Mouse (Mus musculus): Measurements from ENCODE around the gene Platr17. TPM values are rescaled to one million over a fixed set of nuclear protein-coding genes. Genes with fewer than 3 reads are reported as not detected.

Platr17 gene
- polyA plus RNA-seq, 1 experiment from 2014 or later: 0.59 TPM

- no peak for ATAC-seq (ENCODE audit: low FRiP score)
Measured at GRCm38 (mm10) chr17:33953310-33953709, 48.4 kb downstream of the Platr17 start.

GRCm38 (mm10) chr17:33953961-33954565 lies 49.1 kb downstream of the Platr17 start:
- H3K9ac ChIP-seq: peak overlapping the region; percentile 90
- H3K4me3 ChIP-seq (replicated peaks; ENCODE audit: low read length): peak overlapping the region; percentile 83
- peaks cover 39% of the 10 kb centered on the region for H3K4me1 ChIP-seq (replicated peaks; ENCODE audit: control insufficient read depth, insufficient read depth, low read length)
- no peaks in the 10 kb centered on the region for H3K9me3 ChIP-seq (ENCODE audit: control insufficient read depth, low read length)
- no peak for DNase-seq (ENCODE audit: low spot score)
- ATAC-seq (ENCODE audit: low FRiP score): no peak
- H3K4me2 ChIP-seq (replicated peaks): peak overlapping the region; percentile 72
- H3K27ac ChIP-seq: no peak overlapping the region
- no peaks in the 10 kb centered on the region for H3K27me3 ChIP-seq (ENCODE audit: control insufficient read depth, insufficient read depth, low read length)
- WGBS: 39% methylated on average over 5 of the region's 5 CpGs
- H3K36me3 ChIP-seq (replicated peaks; ENCODE audit: control insufficient read depth, insufficient read depth): peaks cover 47% of the 10 kb centered on the region

More at GRCm38 (mm10) chr17:33953310-33953709, 48.4 kb downstream of the Platr17 start:
- Histone ChIP-seq H3K27me3 (ENCODE audit: control insufficient read depth, insufficient read depth, low read length) (no peaks in the 10 kb centered on the region), H3K4me1 (replicated peaks; ENCODE audit: control insufficient read depth, insufficient read depth, low read length) (peaks cover 39% of the 10 kb centered on the region), H3K4me2 (replicated peaks) (peak overlapping the region; percentile 5; the same call in 1 of the 2 replicates), H3K4me3 (replicated peaks; ENCODE audit: low read length) (no peak overlapping the region), H3K9ac (0 out of 2 replicates have a peak overlapping the region, but pooled peaks have one; percentile 90), H3K27ac (no peak overlapping the region), H3K9me3 (ENCODE audit: control insufficient read depth, low read length) (no peaks in the 10 kb centered on the region), H3K36me3 (replicated peaks; ENCODE audit: control insufficient read depth, insufficient read depth) (peaks cover 46% of the 10 kb centered on the region)
- DNase-seq (ENCODE audit: low spot score): no peak
- WGBS: 80% methylated on average over 3 of the region's 3 CpGs

GRCm38 (mm10) chr17:33954646-33955554 lies 50.0 kb downstream of the Platr17 start:
- Histone ChIP-seq H3K9me3 (ENCODE audit: control insufficient read depth, low read length) (no peaks in the 10 kb centered on the region), H3K4me2 (replicated peaks) (peak overlapping the region; percentile 72), H3K9ac (peak overlapping the region; percentile 90), H3K4me1 (replicated peaks; ENCODE audit: control insufficient read depth, insufficient read depth, low read length) (peaks cover 34% of the 10 kb centered on the region), H3K27ac (peak overlapping the region; percentile 85), H3K27me3 (ENCODE audit: control insufficient read depth, insufficient read depth, low read length) (no peaks in the 10 kb centered on the region), H3K36me3 (replicated peaks; ENCODE audit: control insufficient read depth, insufficient read depth) (peaks cover 48% of the 10 kb centered on the region), H3K4me3 (replicated peaks; ENCODE audit: low read length) (peak overlapping the region; percentile 83)
- DNase-seq (ENCODE audit: low spot score): no peak
- under 1% methylated on average over 33 of the region's 33 CpGs for WGBS
- ATAC-seq (ENCODE audit: low FRiP score): no peak; the same call in 1 of the 2 replicates

GRCm38 (mm10) chr17:33955555-33956214 lies 50.8 kb downstream of the Platr17 start, which contains the start of the genes Vps52 and Rps18:
Gene Vps52, plus strand, starts transcription at chr17:33955812.
Gene Rps18, minus strand, starts transcription at chr17:33956001.
- DNase-seq (ENCODE audit: low spot score): peak; percentile 99
- Histone ChIP-seq H3K27me3 (ENCODE audit: control insufficient read depth, insufficient read depth, low read length) (no peaks in the 10 kb centered on the region), H3K27ac (peak within 1 kb of the TSS; percentile 90), H3K36me3 (replicated peaks; ENCODE audit: control insufficient read depth, insufficient read depth) (peaks cover 52% of the 10 kb centered on the region), H3K9ac (peak within 1 kb of the TSS; percentile 90), H3K4me3 (replicated peaks; ENCODE audit: low read length) (peak within 1 kb of the TSS; percentile 83), H3K4me2 (replicated peaks) (peak within 1 kb of the TSS; percentile 75), H3K9me3 (ENCODE audit: control insufficient read depth, low read length) (no peaks in the 10 kb centered on the region), H3K4me1 (replicated peaks; ENCODE audit: control insufficient read depth, insufficient read depth, low read length) (peaks cover 26% of the 10 kb centered on the region)
- peak; percentile 89 for ATAC-seq (ENCODE audit: low FRiP score)
- WGBS: under 1% methylated on average over 50 of the region's 50 CpGs

Small RNAs within 50 kb of the gene (microRNA-seq; reads per million reads assigned to microRNA genes)
- not detected for gene Gm27740

Other genes starting within 250 kb of the Platr17 start
- gene Hnrnpm, start 218.3 kb upstream of the Platr17 start, polyA plus RNA-seq (2014; fragmentation: Nextera tagmentation; extraction: Ambion mirVana): 161 and 173 TPM in 2 replicates
- 69.0 and 72.1 TPM in 2 replicates for gene March2, start 186.5 kb upstream of the Platr17 start, polyA plus RNA-seq (2014; fragmentation: Nextera tagmentation; extraction: Ambion mirVana)
- 370 and 430 TPM in 2 replicates for gene Rab11b, start 144.6 kb upstream of the Platr17 start, polyA plus RNA-seq (2014; fragmentation: Nextera tagmentation; extraction: Ambion mirVana)
- 19.1 and 25.1 TPM in 2 replicates for gene Angptl4, start 123.3 kb upstream of the Platr17 start, polyA plus RNA-seq (2014; fragmentation: Nextera tagmentation; extraction: Ambion mirVana)
- gene Kank3, start 94.6 kb upstream of the Platr17 start, polyA plus RNA-seq (2014; fragmentation: Nextera tagmentation; extraction: Ambion mirVana): 44.7 and 47.7 TPM in 2 replicates
- gene Rps28, start 80.6 kb upstream of the Platr17 start, polyA plus RNA-seq (2014; fragmentation: Nextera tagmentation; extraction: Ambion mirVana): 580 and 749 TPM in 2 replicates
- 487 and 568 TPM in 2 replicates for gene Ndufa7, start 80.6 kb upstream of the Platr17 start, polyA plus RNA-seq (2014; fragmentation: Nextera tagmentation; extraction: Ambion mirVana)
- 57.5 and 59.6 TPM in 2 replicates for gene Cd320, start 62.0 kb upstream of the Platr17 start, polyA plus RNA-seq (2014; fragmentation: Nextera tagmentation; extraction: Ambion mirVana)
- gene Gm7029, start 31.3 kb upstream of the Platr17 start, polyA plus RNA-seq (2014; fragmentation: Nextera tagmentation; extraction: Ambion mirVana): not detected in 2 replicates
- gene Kifc1, start 14.5 kb upstream of the Platr17 start, polyA plus RNA-seq (2014; fragmentation: Nextera tagmentation; extraction: Ambion mirVana): 1.7 and 1.8 TPM in 2 replicates
- 39.2 and 43.2 TPM in 2 replicates for gene Daxx, start 4.3 kb downstream of the Platr17 start, polyA plus RNA-seq (2014; fragmentation: Nextera tagmentation; extraction: Ambion mirVana)
- 24.9 and 29.6 TPM in 2 replicates for gene Tapbp, start 10.8 kb downstream of the Platr17 start, polyA plus RNA-seq (2014; fragmentation: Nextera tagmentation; extraction: Ambion mirVana)
- gene Zbtb22, start 10.8 kb downstream of the Platr17 start, polyA plus RNA-seq (2014; fragmentation: Nextera tagmentation; extraction: Ambion mirVana): 10.4 and 11.4 TPM in 2 replicates
- 47.7 and 49.2 TPM in 2 replicates for gene Rgl2, start 24.4 kb downstream of the Platr17 start, polyA plus RNA-seq (2014; fragmentation: Nextera tagmentation; extraction: Ambion mirVana)
- gene Pfdn6, start 35.2 kb downstream of the Platr17 start, polyA plus RNA-seq (2014; fragmentation: Nextera tagmentation; extraction: Ambion mirVana): 157 and 161 TPM in 2 replicates
- gene Wdr46, start 35.5 kb downstream of the Platr17 start, polyA plus RNA-seq (2014; fragmentation: Nextera tagmentation; extraction: Ambion mirVana): 15.6 and 19.5 TPM in 2 replicates
- gene B3galt4, start 46.4 kb downstream of the Platr17 start, polyA plus RNA-seq (2014; fragmentation: Nextera tagmentation; extraction: Ambion mirVana): 7.8 and 9.2 TPM in 2 replicates
- gene Vps52, start 50.7 kb downstream of the Platr17 start, polyA plus RNA-seq (2014; fragmentation: Nextera tagmentation; extraction: Ambion mirVana): 56.0 and 56.6 TPM in 2 replicates
- 804 and 966 TPM in 2 replicates for gene Rps18, start 50.9 kb downstream of the Platr17 start, polyA plus RNA-seq (2014; fragmentation: Nextera tagmentation; extraction: Ambion mirVana)
- gene H2-K1, start 95.2 kb downstream of the Platr17 start, polyA plus RNA-seq (2014; fragmentation: Nextera tagmentation; extraction: Ambion mirVana): 12.5 and 16.5 TPM in 2 replicates
- gene Ring1, start 119.5 kb downstream of the Platr17 start, polyA plus RNA-seq (2014; fragmentation: Nextera tagmentation; extraction: Ambion mirVana): 6.3 and 7.8 TPM in 2 replicates
- gene H2-Ke6, start 122.9 kb downstream of the Platr17 start, polyA plus RNA-seq (2014; fragmentation: Nextera tagmentation; extraction: Ambion mirVana): 64.3 and 67.3 TPM in 2 replicates
- gene Slc39a7, start 126.5 kb downstream of the Platr17 start, polyA plus RNA-seq (2014; fragmentation: Nextera tagmentation; extraction: Ambion mirVana): 87.1 and 97.0 TPM in 2 replicates
- 32.2 and 34.5 TPM in 2 replicates for gene Rxrb, start 126.7 kb downstream of the Platr17 start, polyA plus RNA-seq (2014; fragmentation: Nextera tagmentation; extraction: Ambion mirVana)
- 2.7 and 3.4 TPM in 2 replicates for gene Col11a2, start 134.3 kb downstream of the Platr17 start, polyA plus RNA-seq (2014; fragmentation: Nextera tagmentation; extraction: Ambion mirVana)
- 0.29 TPM in 1 of 2 replicates, not detected in the other for gene H2-Oa, start 187.2 kb downstream of the Platr17 start, polyA plus RNA-seq (2014; fragmentation: Nextera tagmentation; extraction: Ambion mirVana)
- gene H2-DMa, start 214.4 kb downstream of the Platr17 start, polyA plus RNA-seq (2014; fragmentation: Nextera tagmentation; extraction: Ambion mirVana): 19.2 and 20.2 TPM in 2 replicates
- 133 and 136 TPM in 2 replicates for gene Brd2, start 217.5 kb downstream of the Platr17 start, polyA plus RNA-seq (2014; fragmentation: Nextera tagmentation; extraction: Ambion mirVana)
- gene H2-DMb2, start 238.2 kb downstream of the Platr17 start, polyA plus RNA-seq (2014; fragmentation: Nextera tagmentation; extraction: Ambion mirVana): 0.16 TPM in 1 of 2 replicates, not detected in the other
- gene H2-DMb1, start 247.9 kb downstream of the Platr17 start, polyA plus RNA-seq (2014; fragmentation: Nextera tagmentation; extraction: Ambion mirVana): 0.72 and 0.76 TPM in 2 replicates